Mouse (Mus musculus) myocyte (in vitro differentiated cells): ENCODE results near the gene Grik5.

ENCODE experiments used
- CEBPB ChIP-seq: IDR thresholded peaks from 2 replicates; pipeline ENCODE4 v1.6.1; 2011; ENCODE audit warnings: mild to moderate bottlenecking, moderate library complexity; ENCODE audit not compliant: poor library complexity, insufficient read depth, severe bottlenecking
- E2F4 ChIP-seq: IDR thresholded peaks from one replicate; pipeline ENCODE4 v1.6.1; 2011; ENCODE audit warnings: mild to moderate bottlenecking, control low read depth, moderate library complexity; ENCODE audit not compliant: insufficient read depth
- MAX ChIP-seq: IDR thresholded peaks from one replicate; pipeline ENCODE4 v1.6.1; 2011; ENCODE audit warnings: low read depth, mild to moderate bottlenecking, control low read depth
- MYOD1 ChIP-seq, 3 experiments: IDR thresholded peaks; one replicate each; pipeline ENCODE4 v1.6.1; 2011; ENCODE audit warnings: control low read depth in 2 of 3, low read depth in 2 of 3, mild to moderate bottlenecking in 2 of 3, moderate library complexity in 1 of 3; ENCODE audit not compliant: insufficient read length in 2 of 3, control insufficient read depth in 1 of 3
- MYOG ChIP-seq, 3 experiments: IDR thresholded peaks; one replicate each; pipeline ENCODE4 v1.6.1; 2011; ENCODE audit warnings: control low read depth in 2 of 3, low read depth in 2 of 3, mild to moderate bottlenecking in 2 of 3; ENCODE audit not compliant: insufficient read length in 2 of 3, control insufficient read depth in 1 of 3, insufficient read depth in 1 of 3
- POLR2A ChIP-seq: IDR thresholded peaks from one replicate; pipeline ENCODE4 v1.6.1; 2011; ENCODE audit warnings: low read depth, mild to moderate bottlenecking, control low read depth, moderate library complexity; ENCODE audit not compliant: insufficient read length
- POLR2AphosphoS2 ChIP-seq: IDR thresholded peaks from one replicate; pipeline ENCODE4 v1.6.1; 2011; ENCODE audit warnings: low read depth, control low read depth; ENCODE audit not compliant: insufficient read length
- REST ChIP-seq: IDR thresholded peaks from one replicate; pipeline ENCODE4 v1.6.1; 2011; ENCODE audit warnings: mild to moderate bottlenecking, control low read depth, moderate library complexity; ENCODE audit not compliant: insufficient read depth, insufficient read length
- SRF ChIP-seq: IDR thresholded peaks from one replicate; pipeline ENCODE4 v1.6.1; 2011; ENCODE audit warnings: low read depth; ENCODE audit not compliant: control insufficient read depth, insufficient read length
- TCF12 ChIP-seq: IDR thresholded peaks from one replicate; pipeline ENCODE4 v1.6.1; 2011; ENCODE audit warnings: mild to moderate bottlenecking, control low read depth; ENCODE audit not compliant: poor library complexity, insufficient read depth, severe bottlenecking
- TCF3 ChIP-seq: IDR thresholded peaks from one replicate; pipeline ENCODE4 v1.6.1; 2011; ENCODE audit warnings: low read depth, control low read depth; ENCODE audit not compliant: insufficient read length
- USF1 ChIP-seq: IDR thresholded peaks from one replicate; pipeline ENCODE4 v1.6.1; 2011; ENCODE audit warnings: low read depth, mild to moderate bottlenecking, control low read depth, moderate library complexity

DNA sequence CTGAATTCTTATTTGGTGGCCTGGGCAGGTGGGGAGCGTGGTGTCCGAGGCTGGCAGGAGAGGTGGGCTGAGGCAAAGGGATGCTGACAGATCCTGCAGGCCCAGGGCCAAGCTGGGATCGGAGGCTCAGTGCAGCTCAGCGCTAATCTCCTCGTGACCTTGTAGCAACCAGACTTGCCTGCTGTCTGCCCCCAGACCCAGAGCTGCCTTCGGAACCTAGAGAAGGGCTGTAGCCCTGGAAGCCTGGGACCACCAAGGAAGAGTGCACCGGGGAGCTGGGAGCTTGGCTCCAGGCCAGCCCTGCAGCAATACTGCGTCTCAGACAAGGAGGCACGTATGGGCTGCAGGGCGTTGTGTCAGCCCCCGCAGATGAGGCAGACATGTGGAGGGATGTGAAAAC, 68.9 kb downstream of the Grik5 start:
- no peak for TF ChIP-seq POLR2A
- no peak for TF ChIP-seq TCF12
- no peak for TF ChIP-seq E2F4
- TF ChIP-seq POLR2AphosphoS2, result no peak
- TF ChIP-seq CEBPB, result no peak
- TF ChIP-seq MYOG (IDR thresholded peaks at IDR 0.05; ENCODE audit: control insufficient read depth in 1 of 3, insufficient read depth in 1 of 3, insufficient read length in 2 of 3, low read depth in 2 of 3), result no peak
- no peak for TF ChIP-seq USF1
- no peak for TF ChIP-seq REST
- no peak for TF ChIP-seq MAX
- no peak for TF ChIP-seq MYOD1 (IDR thresholded peaks at IDR 0.05; ENCODE audit: control insufficient read depth in 1 of 3, insufficient read length in 2 of 3, low read depth in 2 of 3)
- TF ChIP-seq SRF, result no peak
- TF ChIP-seq TCF3, result no peak
